Mouse (Mus musculus): Measurements from ENCODE around the gene Ttc17.

GRCm38 (mm10) chr2:94288086-94288485 lies 118.4 kb downstream of the Ttc17 start:
- TF ChIP-seq CTCF (conservative IDR thresholded peaks at IDR 0.05; ENCODE audit: insufficient read depth, insufficient read length, low read depth, low read length) (no peak), POLR2A (IDR thresholded peaks at IDR 0.05; ENCODE audit: low read depth, low read length) (no peak)

Measured in kidney, adult 2 months (tissue).